ENCODE assay signal across 14 mouse cellular contexts in the genomic region with DNA sequence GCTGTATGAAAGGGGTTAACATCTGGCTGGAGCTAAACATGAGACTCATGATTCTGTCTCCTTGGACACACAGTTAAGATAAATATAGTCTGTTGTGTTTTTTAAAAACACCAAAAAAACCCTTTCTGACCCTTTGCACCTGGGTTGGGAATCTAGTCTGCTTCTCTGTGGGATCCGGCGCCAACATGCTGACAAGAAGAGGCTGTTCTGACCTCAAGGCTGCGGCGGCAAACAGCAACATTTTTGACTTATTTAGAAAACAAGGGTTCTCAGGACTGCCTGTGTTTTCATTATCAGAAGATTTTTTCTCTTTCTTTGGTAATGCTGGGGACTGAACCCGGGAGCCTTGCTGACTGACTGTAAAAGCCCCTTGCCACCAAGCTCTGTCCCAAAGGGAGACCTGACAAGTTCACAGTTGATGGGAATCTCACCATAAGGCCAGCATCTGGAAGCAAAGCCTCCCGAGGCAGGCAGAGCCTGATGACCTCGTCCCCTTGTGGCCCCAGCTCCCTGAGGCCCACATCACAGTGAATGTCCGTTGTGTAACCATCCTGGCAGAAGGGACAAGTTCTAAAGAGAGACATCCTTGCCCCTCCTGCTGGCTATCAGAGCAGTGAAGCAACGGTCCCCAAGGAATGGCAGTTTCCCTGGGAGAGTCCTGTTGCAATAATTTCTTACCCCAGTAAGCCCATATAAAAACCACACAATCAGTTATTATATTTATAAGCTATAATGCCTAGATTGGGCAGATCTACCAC. TPM values are rescaled to one million over a fixed set of nuclear protein-coding genes. Genes with fewer than 3 reads are reported as not detected.
DNase-seq lines count a peak whose midpoint lies in the region; ATAC-seq lines count a peak whose summit lies in the region.
"Had no signal": no experiment of that assay in that cellular context is flagged by ENCODE, and none has a peak within 500 bp of the region (broad histone marks: within the 10 kb centered on the region; RNA-seq: fewer than 3 reads in every experiment).

No protein-coding gene starts in this region.

- H3K4me1 ChIP-seq in forebrain, embryonic 15.5 days = peaks cover 7% of the 10 kb centered on the region

- H3K4me3 ChIP-seq in forebrain, embryonic 15.5 days = no peak overlapping the region

- no peak overlapping the region for H3K9ac ChIP-seq in forebrain, embryonic 15.5 days (replicated peaks)

- H3K4me2 ChIP-seq in forebrain, embryonic 15.5 days (replicated peaks) = no peak overlapping the region

- no peaks in the 10 kb centered on the region for H3K36me3 ChIP-seq in forebrain, embryonic 15.5 days

- ATAC-seq in erythroblast, adult 5-6 weeks (replicated peaks; ENCODE audit: low FRiP score, poor library complexity, severe bottlenecking) = no peak
- ATAC-seq in forebrain, embryonic 15.5 days (replicated peaks) = no peak
- ATAC-seq: intestine, postnatal 0 days had no signal

- H3K27ac ChIP-seq in forebrain, embryonic 15.5 days (replicated peaks) = no peak overlapping the region

- peak; percentile 72 for DNase-seq in gastrocnemius, adult 18-20 months (ENCODE audit: low spot score)
- no peak for DNase-seq in gastrocnemius, postnatal 4 days (ENCODE audit: low spot score in 2 of 2)
- peak; percentile 50 for DNase-seq in 3T3-L1 (ENCODE audit: low read depth, low spot score)
- DNase-seq in heart, adult 9 months (ENCODE audit: low spot score in 2 of 2) = peak; percentile 74 to 76
- peak; percentile 30 to 48 for DNase-seq in kidney, postnatal 4 days
- no peak for DNase-seq in left cerebral cortex, postnatal 36 days (ENCODE audit: low spot score in 2 of 2)
- DNase-seq: cerebellum, postnatal 36 days; right cerebral cortex, postnatal 25 days had no signal

- intact Hi-C loops in left cerebral cortex, postnatal 36 days (cut with DNase I) = loop anchor here (10.0 kb wide), 1 partner anchor 309 kb away; no protein-coding TSS in a partner anchor

- H3K27me3 ChIP-seq in forebrain, embryonic 15.5 days = no peaks in the 10 kb centered on the region

- no peaks in the 10 kb centered on the region for H3K9me3 ChIP-seq in forebrain, embryonic 15.5 days

- 73% methylated on average over 9 of the region's 9 CpGs for WGBS in forebrain, embryonic 15.5 days

RNA-seq across cellular contexts. Expression of gene Cela3a, which starts 16.0 kb away (rescaled TPM):
- not detected for total RNA-seq in gastrocnemius, adult 18-20 months (2021)
- total RNA-seq in gastrocnemius, postnatal 4 days (2021) = under 1 TPM in 1 of 2 experiments, not detected in 1; 0.34 TPM
- not detected for total RNA-seq in left cerebral cortex, postnatal 36 days (2021)
- not detected in 2 replicates for total RNA-seq in erythroblast, adult 5-6 weeks (2015; ENCODE audit: low replicate concordance)
- not detected in 2 replicates for total RNA-seq in erythroblast, adult 5-6 weeks (2017; ENCODE audit: low replicate concordance)
- polyA plus RNA-seq in forebrain, embryonic 15.5 days (2015; fragmentation: Nextera tagmentation; extraction: Ambion mirVana) = not detected in 2 replicates
- total RNA-seq: megakaryocyte progenitor cell, adult 5-6 weeks had no signal
- polyA plus RNA-seq: heart, embryonic 14.5 days; intestine, postnatal 0 days; limb, embryonic 11.5 days had no signal

RNA-seq across cellular contexts. Expression of gene Cdc42, which starts 36.0 kb away (rescaled TPM):
- 100 to 1,000 TPM; 167 to 172 TPM for total RNA-seq in gastrocnemius, adult 18-20 months (2021)
- 100 to 1,000 TPM; 298 to 314 TPM for total RNA-seq in gastrocnemius, postnatal 4 days (2021)
- 100 to 1,000 TPM; 311 to 333 TPM for total RNA-seq in left cerebral cortex, postnatal 36 days (2021)
- 236 and 252 TPM in 2 replicates for total RNA-seq in erythroblast, adult 5-6 weeks (2015; ENCODE audit: low replicate concordance)
- 105 and 186 TPM in 2 replicates for total RNA-seq in erythroblast, adult 5-6 weeks (2017; ENCODE audit: low replicate concordance)
- polyA plus RNA-seq in forebrain, embryonic 15.5 days (2015; fragmentation: Nextera tagmentation; extraction: Ambion mirVana) = 799 and 841 TPM in 2 replicates

RNA-seq across cellular contexts. Expression of gene Cela3b, which starts 36.8 kb away (rescaled TPM):
- total RNA-seq in gastrocnemius, adult 18-20 months (2021) = under 1 TPM in 1 of 2 experiments, not detected in 1; 0.34 TPM
- under 1 TPM in 1 of 2 experiments, not detected in 1; 0.34 TPM for total RNA-seq in gastrocnemius, postnatal 4 days (2021)
- total RNA-seq in left cerebral cortex, postnatal 36 days (2021) = not detected
- not detected in 2 replicates for total RNA-seq in erythroblast, adult 5-6 weeks (2015; ENCODE audit: low replicate concordance)
- total RNA-seq in erythroblast, adult 5-6 weeks (2017; ENCODE audit: low replicate concordance) = not detected in 2 replicates
- not detected in 2 replicates for polyA plus RNA-seq in forebrain, embryonic 15.5 days (2015; fragmentation: Nextera tagmentation; extraction: Ambion mirVana)
- total RNA-seq: megakaryocyte progenitor cell, adult 5-6 weeks had no signal
- polyA plus RNA-seq: heart, embryonic 14.5 days; limb, embryonic 11.5 days had no signal

RNA-seq across cellular contexts. Expression of gene 1700013G24Rik, which starts 59.5 kb away (rescaled TPM):
- total RNA-seq in gastrocnemius, adult 18-20 months (2021) = not detected
- under 1 TPM in 1 of 2 experiments, not detected in 1; 0.34 TPM for total RNA-seq in gastrocnemius, postnatal 4 days (2021)
- not detected for total RNA-seq in left cerebral cortex, postnatal 36 days (2021)
- total RNA-seq in erythroblast, adult 5-6 weeks (2015; ENCODE audit: low replicate concordance) = not detected in 2 replicates
- total RNA-seq in erythroblast, adult 5-6 weeks (2017; ENCODE audit: low replicate concordance) = not detected in 2 replicates
- polyA plus RNA-seq in forebrain, embryonic 15.5 days (2015; fragmentation: Nextera tagmentation; extraction: Ambion mirVana) = not detected in 2 replicates
- total RNA-seq: megakaryocyte progenitor cell, adult 5-6 weeks had no signal
- polyA plus RNA-seq: heart, embryonic 14.5 days; intestine, postnatal 0 days; limb, embryonic 11.5 days had no signal

Comparison
In these comparisons a context has a peak if more than half of its experiments do, and no peak if none do; other contexts are left out.
1. DNase-seq: peak in gastrocnemius, adult 18-20 months (single experiment), 3T3-L1 (single experiment), heart, adult 9 months (2 of 2) and kidney, postnatal 4 days (2 of 2); none in gastrocnemius, postnatal 4 days (0 of 2) and left cerebral cortex, postnatal 36 days (0 of 2).